Mouse (Mus musculus): Measurements from ENCODE around the gene Slc35a1. TPM values are rescaled to one million over a fixed set of nuclear protein-coding genes. Genes with fewer than 3 reads are reported as not detected.

Gene Slc35a1
- total and polyA plus RNA-seq, 2 experiments from 2014 or later: 35.9 to 37.9 TPM

- no peaks in the 10 kb centered on the region for H3K4me1 ChIP-seq (ENCODE audit: insufficient read depth)
- H3K36me3 ChIP-seq (ENCODE audit: insufficient read depth): no peaks in the 10 kb centered on the region
- DNase-seq (no peak), ATAC-seq (no peak)
- no peak for TF ChIP-seq CTCF (IDR thresholded peaks at IDR 0.05; ENCODE audit: low read depth)
- WGBS: 94% methylated on average over 7 of the region's 7 CpGs
- H3K9ac ChIP-seq: no peak overlapping the region
- H3K27ac ChIP-seq (ENCODE audit: low read depth, low read length): no peak overlapping the region
- H3K27me3 ChIP-seq (ENCODE audit: insufficient read depth, low read length): no peaks in the 10 kb centered on the region
- H3K4me2 ChIP-seq (ENCODE audit: low read depth): no peak overlapping the region
- H3K9me3 ChIP-seq (ENCODE audit: low read length): no peaks in the 10 kb centered on the region
- H3K4me3 ChIP-seq (ENCODE audit: low read depth, low read length): no peak overlapping the region
Observed at GRCm38 (mm10) chr4:34720127-34720895, 33.1 kb upstream of the Slc35a1 start.

GRCm38 (mm10) chr4:34719421-34719820, 32.2 kb upstream of the Slc35a1 start:
- DNase-seq (no peak), ATAC-seq (no peak)
- H3K36me3 ChIP-seq (ENCODE audit: insufficient read depth): no peaks in the 10 kb centered on the region
- H3K27me3 ChIP-seq (ENCODE audit: insufficient read depth, low read length): no peaks in the 10 kb centered on the region
- H3K9me3 ChIP-seq (ENCODE audit: low read length): no peaks in the 10 kb centered on the region
- no peaks in the 10 kb centered on the region for H3K4me1 ChIP-seq (ENCODE audit: insufficient read depth)
- H3K4me2 ChIP-seq (ENCODE audit: low read depth): no peak overlapping the region
- 96% methylated on average over 12 of the region's 12 CpGs for WGBS
- H3K4me3 ChIP-seq (ENCODE audit: low read depth, low read length): no peak overlapping the region
- no peak for TF ChIP-seq CTCF (IDR thresholded peaks at IDR 0.05; ENCODE audit: low read depth)
- no peak overlapping the region for H3K27ac ChIP-seq (ENCODE audit: low read depth, low read length)
- H3K9ac ChIP-seq: no peak overlapping the region

GRCm38 (mm10) chr4:34715062-34715461, 27.8 kb upstream of the Slc35a1 start:
- Histone ChIP-seq H3K9me3 (ENCODE audit: low read length) (no peaks in the 10 kb centered on the region), H3K9ac (no peak overlapping the region), H3K4me1 (ENCODE audit: insufficient read depth) (no peaks in the 10 kb centered on the region), H3K27ac (ENCODE audit: low read depth, low read length) (no peak overlapping the region), H3K4me2 (ENCODE audit: low read depth) (no peak overlapping the region), H3K27me3 (ENCODE audit: insufficient read depth, low read length) (no peaks in the 10 kb centered on the region), H3K36me3 (ENCODE audit: insufficient read depth) (no peaks in the 10 kb centered on the region), H3K4me3 (ENCODE audit: low read depth, low read length) (no peak overlapping the region)
- no peak for ATAC-seq
- 100% methylated on average over 1 of the region's 1 CpGs for WGBS
- TF ChIP-seq CTCF (IDR thresholded peaks at IDR 0.05; ENCODE audit: low read depth): no peak
- DNase-seq: no peak

- Histone ChIP-seq H3K27ac (ENCODE audit: low read depth, low read length) (no peak overlapping the region), H3K9me3 (ENCODE audit: low read length) (no peaks in the 10 kb centered on the region), H3K4me2 (ENCODE audit: low read depth) (no peak overlapping the region), H3K4me3 (ENCODE audit: low read depth, low read length) (no peak overlapping the region), H3K36me3 (ENCODE audit: insufficient read depth) (no peaks in the 10 kb centered on the region), H3K9ac (no peak overlapping the region), H3K27me3 (ENCODE audit: insufficient read depth, low read length) (no peaks in the 10 kb centered on the region), H3K4me1 (ENCODE audit: insufficient read depth) (no peaks in the 10 kb centered on the region)
- ATAC-seq: no peak
- no peak for DNase-seq
- 77% methylated on average over 3 of the region's 3 CpGs for WGBS
- TF ChIP-seq CTCF (IDR thresholded peaks at IDR 0.05; ENCODE audit: low read depth): no peak
Observed at GRCm38 (mm10) chr4:34708127-34708526, 20.9 kb upstream of the Slc35a1 start.

GRCm38 (mm10) chr4:34707248-34707647, 20.0 kb upstream of the Slc35a1 start:
- Histone ChIP-seq H3K4me1 (ENCODE audit: insufficient read depth) (no peaks in the 10 kb centered on the region), H3K36me3 (ENCODE audit: insufficient read depth) (no peaks in the 10 kb centered on the region), H3K9me3 (ENCODE audit: low read length) (no peaks in the 10 kb centered on the region), H3K4me2 (ENCODE audit: low read depth) (no peak overlapping the region), H3K9ac (no peak overlapping the region), H3K27ac (ENCODE audit: low read depth, low read length) (no peak overlapping the region), H3K4me3 (ENCODE audit: low read depth, low read length) (no peak overlapping the region), H3K27me3 (ENCODE audit: insufficient read depth, low read length) (no peaks in the 10 kb centered on the region)
- ATAC-seq (no peak), DNase-seq (no peak)
- TF ChIP-seq CTCF (IDR thresholded peaks at IDR 0.05; ENCODE audit: low read depth): no peak
- WGBS: 76% methylated on average over 3 of the region's 3 CpGs

- DNase-seq: no peak
- Histone ChIP-seq H3K4me3 (ENCODE audit: low read depth, low read length) (no peak overlapping the region), H3K4me2 (ENCODE audit: low read depth) (no peak overlapping the region), H3K36me3 (ENCODE audit: insufficient read depth) (no peaks in the 10 kb centered on the region), H3K9me3 (ENCODE audit: low read length) (no peaks in the 10 kb centered on the region), H3K9ac (no peak overlapping the region), H3K4me1 (ENCODE audit: insufficient read depth) (no peaks in the 10 kb centered on the region), H3K27me3 (ENCODE audit: insufficient read depth, low read length) (no peaks in the 10 kb centered on the region), H3K27ac (ENCODE audit: low read depth, low read length) (no peak overlapping the region)
- ATAC-seq: no peak
- TF ChIP-seq CTCF (IDR thresholded peaks at IDR 0.05; ENCODE audit: low read depth): no peak
- 68% methylated on average over 4 of the region's 4 CpGs for WGBS
Observed at GRCm38 (mm10) chr4:34703029-34703428, 15.8 kb upstream of the Slc35a1 start.

- Histone ChIP-seq H3K4me2 (ENCODE audit: low read depth) (no peak overlapping the region), H3K9ac (no peak overlapping the region), H3K36me3 (ENCODE audit: insufficient read depth) (no peaks in the 10 kb centered on the region), H3K4me1 (ENCODE audit: insufficient read depth) (no peaks in the 10 kb centered on the region), H3K27ac (ENCODE audit: low read depth, low read length) (no peak overlapping the region), H3K27me3 (ENCODE audit: insufficient read depth, low read length) (no peaks in the 10 kb centered on the region), H3K9me3 (ENCODE audit: low read length) (no peaks in the 10 kb centered on the region), H3K4me3 (ENCODE audit: low read depth, low read length) (no peak overlapping the region)
- ATAC-seq: no peak
- TF ChIP-seq CTCF (IDR thresholded peaks at IDR 0.05; ENCODE audit: low read depth): no peak
- WGBS: 97% methylated on average over 11 of the region's 11 CpGs
- DNase-seq: no peak
Observed at GRCm38 (mm10) chr4:34702231-34702630, 15.0 kb upstream of the Slc35a1 start.

Measured in forebrain, postnatal 0 days (tissue).